Mouse (Mus musculus) gastrocnemius, adult 2 months (tissue): ENCODE measurements around the gene Zfp14. TPM values are rescaled to one million over a fixed set of nuclear protein-coding genes. Genes with fewer than 3 reads are reported as not detected.

Source experiments
- DNase-seq: peaks from one replicate; pipeline ENCODE4 v3.0.0; 2022
- H3K27ac ChIP-seq: fragments of 200-600 bp; 2 replicates; pipeline ENCODE4 v1.8.1; 2022; ENCODE audit warnings: mild to moderate bottlenecking
- H3K4me3 ChIP-seq: fragments of 200-600 bp; 2 replicates; pipeline ENCODE4 v1.8.1; 2022; ENCODE audit warnings: mild to moderate bottlenecking, moderate library complexity
- CTCF ChIP-seq: fragments of 200-600 bp; IDR thresholded peaks from 2 replicates; pipeline ENCODE4 v1.8.1; 2022; ENCODE audit warnings: antibody characterized with exemption, mild to moderate bottlenecking, moderate library complexity
- intact Hi-C: fragments of 180-260 bp; cut with DNase I; formaldehyde crosslinking; loops from one replicate; pipeline ENCODE4 v1.15.1; 2025
- long read RNA-seq, 2 experiments: library from polyadenylated mRNA; stranded (forward); transcript quantifications; one replicate each; pipeline ENCODE4 v2.0.0; 2021
- total RNA-seq, 2 experiments: library from RNA; stranded (reverse); gene quantifications; 2 replicates each; pipeline ENCODE4 v1.2.3; 2021

Zfp14 gene
- 1 to 10 TPM; 1.8 to 2.1 TPM for total RNA-seq
- long read RNA-seq, experiment 1, partial matches to known transcripts: 0 of 5 reads
- long read RNA-seq, experiment 1, other reads (novel, unspliced or antisense): 5 of 5 reads
- long read RNA-seq, experiment 2, partial matches to known transcripts: 0 of 3 reads
- long read RNA-seq, experiment 2, other reads (novel, unspliced or antisense): 3 of 3 reads

- TF ChIP-seq CTCF: no peak
- DNase-seq: peak; percentile 93
- intact Hi-C loops: loop anchor here (5.0 kb wide), 1 partner anchor 36 kb away; no protein-coding TSS in a partner anchor
- H3K4me3 ChIP-seq: peak within 1 kb of the TSS; percentile 90
- peak within 1 kb of the TSS; percentile 80 for H3K27ac ChIP-seq
Measured at GRCm38 (mm10) chr7:30050882-30051548, at the start of gene Zfp14. Gene Zfp14, minus strand, starts transcription at chr7:30051380.

GRCm38 (mm10) chr7:30099297-30099696 lies 48.1 kb upstream of the Zfp14 start:
- Histone ChIP-seq H3K4me3 (peak overlapping the region; percentile 55), H3K27ac (peak overlapping the region; percentile 53)
- no peak for TF ChIP-seq CTCF
- peak; percentile 54 for DNase-seq
- intact Hi-C loops: loop anchor here (5.0 kb wide), 1 partner anchor 68 kb away; the partner anchor contains the start of gene Zfp146

- Histone ChIP-seq H3K4me3 (peak overlapping the region; percentile 95), H3K27ac (peak overlapping the region; percentile 99)
- no peak for DNase-seq
- TF ChIP-seq CTCF: no peak
- intact Hi-C loops: loop anchor here (5.0 kb wide), 1 partner anchor 72 kb away; the partner anchor contains the start of gene Zfp146
Measured at GRCm38 (mm10) chr7:30095551-30096125, 44.5 kb upstream of the Zfp14 start.

GRCm38 (mm10) chr7:30094646-30095429 lies 43.7 kb upstream of the Zfp14 start, which contains the start of gene Zfp260:
Gene Zfp260, plus strand, starts transcription at chr7:30094777.
- peak; percentile 24; the same call in 1 of the 2 replicates for TF ChIP-seq CTCF
- DNase-seq: peak; percentile 92
- H3K27ac ChIP-seq: peak within 1 kb of the TSS; percentile 99
- H3K4me3 ChIP-seq: peak within 1 kb of the TSS; percentile 95
- intact Hi-C loops: loop anchor here (5.0 kb wide), 2 partner anchors 72 to 188 kb away; partner anchors contain the start of genes Zfp146, Zfp27 and Zfp383

- DNase-seq: no peak
- intact Hi-C loops: loop anchor here (5.0 kb wide), 1 partner anchor 187 kb away; the partner anchor contains the start of genes Zfp27 and Zfp383
- peak overlapping the region; percentile 99 for H3K27ac ChIP-seq
- peak overlapping the region; percentile 95 for H3K4me3 ChIP-seq
- TF ChIP-seq CTCF: no peak
Measured at GRCm38 (mm10) chr7:30093918-30094415, 42.8 kb upstream of the Zfp14 start.

GRCm38 (mm10) chr7:30092666-30093065 lies 41.5 kb upstream of the Zfp14 start:
- no peak for TF ChIP-seq CTCF
- DNase-seq: no peak
- intact Hi-C loops: loop anchor here (5.0 kb wide), 1 partner anchor 185 kb away; the partner anchor contains the start of genes Zfp27 and Zfp383
- H3K4me3 ChIP-seq: no peak overlapping the region
- H3K27ac ChIP-seq: no peak overlapping the region

- peak; percentile 56 for TF ChIP-seq CTCF
- intact Hi-C loops: loop anchor here (1.0 to 5.0 kb wide), 4 partner anchors 18 to 184 kb away; partner anchors contain the start of genes Zfp27, Zfp383, Zfp74 and Zfp82
- H3K27ac ChIP-seq: peak overlapping the region; percentile 91
- peak overlapping the region; percentile 92 for H3K4me3 ChIP-seq
- DNase-seq: no peak
Measured at GRCm38 (mm10) chr7:30090970-30091585, 39.9 kb upstream of the Zfp14 start.

- peak within 1 kb of the TSS; percentile 91 for H3K27ac ChIP-seq
- intact Hi-C loops: loop anchor here (2.0 to 5.0 kb wide), 3 partner anchors 18 to 183 kb away; partner anchors contain the start of genes Zfp27, Zfp383, Zfp74 and Zfp82
- TF ChIP-seq CTCF: no peak
Measured at GRCm38 (mm10) chr7:30090092-30090969, 39.2 kb upstream of the Zfp14 start, which contains the start of the genes Gm26920 and Zfp566. Gene Gm26920, minus strand, starts transcription at chr7:30090410. Gene Zfp566, minus strand, starts transcription at chr7:30090527.

GRCm38 (mm10) chr7:30089405-30089804 lies 38.2 kb upstream of the Zfp14 start:
- H3K27ac ChIP-seq: peak overlapping the region; percentile 91
- no peak for TF ChIP-seq CTCF
- DNase-seq: no peak
- peak overlapping the region; percentile 92 for H3K4me3 ChIP-seq
- intact Hi-C loops: loop anchor here (5.0 kb wide), 2 partner anchors 37 to 62 kb away; partner anchors contain the start of gene Zfp14

More at GRCm38 (mm10) chr7:30090092-30090969, 39.2 kb upstream of the Zfp14 start, which contains the start of the genes Gm26920 and Zfp566:
- peak; percentile 97 for DNase-seq
- H3K4me3 ChIP-seq: peak within 1 kb of the TSS; percentile 92

GRCm38 (mm10) chr7:30086524-30086923 lies 35.3 kb upstream of the Zfp14 start:
- TF ChIP-seq CTCF: no peak
- intact Hi-C loops: loop anchor here (5.0 kb wide), 2 partner anchors 34 to 59 kb away; partner anchors contain the start of gene Zfp14
- Histone ChIP-seq H3K4me3 (no peak overlapping the region), H3K27ac (no peak overlapping the region)
- no peak for DNase-seq
